Mouse (Mus musculus) kidney, embryonic 16.5 days (tissue): ENCODE results near the gene A730071L15Rik. TPM values are rescaled to one million over a fixed set of nuclear protein-coding genes. Genes with fewer than 3 reads are reported as not detected.

Experiments
- ATAC-seq: fragments of 200-750 bp; cut with Nextera tagmentation; 2 replicates; pipeline ENCODE4 v1.8.0; 2017; ENCODE audit warnings: moderate TSS enrichment; ENCODE audit not compliant: low FRiP score, low TSS enrichment
- H3K27ac ChIP-seq: fragments of 300-500 bp; sonication (generic); 2 replicates; pipeline ENCODE4 v1.5.1; 2014; ENCODE audit warnings: low read length
- H3K27me3 ChIP-seq: fragments of 300-500 bp; sonication (generic); 2 replicates; pipeline ENCODE4 v1.6.1; 2014; ENCODE audit warnings: low read length, control low read depth, mixed read lengths; ENCODE audit not compliant: insufficient read depth
- H3K36me3 ChIP-seq: fragments of 300-500 bp; sonication (generic); 2 replicates; pipeline ENCODE4 v1.6.1; 2014; ENCODE audit warnings: low read length, control low read depth, mixed read lengths; ENCODE audit not compliant: insufficient read depth
- H3K4me1 ChIP-seq: fragments of 300-500 bp; sonication (generic); 2 replicates; pipeline ENCODE4 v1.6.1; 2014; ENCODE audit warnings: low read length, control low read depth, mixed read lengths; ENCODE audit not compliant: insufficient read depth
- H3K4me2 ChIP-seq: fragments of 300-500 bp; sonication (generic); replicated peaks from 2 replicates; pipeline ENCODE4 v1.6.1; 2014; ENCODE audit warnings: low read depth, low read length
- H3K4me3 ChIP-seq: fragments of 300-500 bp; sonication (generic); 2 replicates; pipeline ENCODE4 v1.5.1; 2014; ENCODE audit warnings: mild to moderate bottlenecking, low read length
- H3K9ac ChIP-seq: fragments of 300-500 bp; sonication (generic); replicated peaks from 2 replicates; pipeline ENCODE4 v1.6.1; 2014; ENCODE audit warnings: low read length
- H3K9me3 ChIP-seq: fragments of 300-500 bp; sonication (generic); 2 replicates; pipeline ENCODE4 v1.6.1; 2016; ENCODE audit warnings: low read length, control low read depth
- WGBS: fragments of 180-500 bp; shearing (Covaris S2); extraction: QIAGEN DNeasy Blood & Tissue Kit; methylation state at CpG from one replicate; pipeline ENCODE4 v1.1.7; 2014; 5-methylcytosine and 5-hydroxymethylcytosine counted together
- polyA plus RNA-seq: library from polyadenylated mRNA; unstranded; fragments of >200 nt; fragmentation: Nextera tagmentation; extraction: Ambion mirVana; gene quantifications from 2 replicates; pipeline ENCODE4 v1.2.1, GENCODE M21; 2015

Gene A730071L15Rik
- 0.40 and 0.49 TPM in 2 replicates for polyA plus RNA-seq

- Histone ChIP-seq H3K4me1 (peaks cover 15% of the 10 kb centered on the region), H3K4me2 (peak within 1 kb of the TSS; percentile 66), H3K9me3 (no peaks in the 10 kb centered on the region), H3K36me3 (no peaks in the 10 kb centered on the region), H3K27ac (peak within 1 kb of the TSS; percentile 99), H3K27me3 (no peaks in the 10 kb centered on the region), H3K9ac (peak within 1 kb of the TSS; percentile 89), H3K4me3 (peak within 1 kb of the TSS; percentile 93)
- WGBS = 1% methylated on average over 35 of the region's 35 CpGs
- ATAC-seq = peak; percentile 80
Observed at GRCm38 (mm10) chr11:6199410-6200086, at the start of gene A730071L15Rik. A730071L15Rik (plus strand) TSS chr11:6200029.

GRCm38 (mm10) chr11:6152864-6153263, 47.0 kb upstream of the A730071L15Rik start:
- H3K36me3 ChIP-seq = peaks cover 22% of the 10 kb centered on the region
- no peak overlapping the region for H3K4me3 ChIP-seq
- H3K9ac ChIP-seq = no peak overlapping the region
- WGBS = 83% methylated on average over 4 of the region's 4 CpGs
- H3K27me3 ChIP-seq = no peaks in the 10 kb centered on the region
- H3K9me3 ChIP-seq = no peaks in the 10 kb centered on the region
- no peak overlapping the region for H3K4me2 ChIP-seq
- no peak overlapping the region for H3K27ac ChIP-seq
- ATAC-seq = no peak
- no peaks in the 10 kb centered on the region for H3K4me1 ChIP-seq

- Histone ChIP-seq H3K4me2 (no peak overlapping the region), H3K36me3 (peaks cover 12% of the 10 kb centered on the region), H3K27ac (no peak overlapping the region), H3K9ac (no peak overlapping the region), H3K27me3 (no peaks in the 10 kb centered on the region), H3K9me3 (no peaks in the 10 kb centered on the region), H3K4me1 (no peaks in the 10 kb centered on the region), H3K4me3 (no peak overlapping the region)
- WGBS = 66% methylated on average over 3 of the region's 3 CpGs
- no peak for ATAC-seq
Observed at GRCm38 (mm10) chr11:6154211-6154701, 45.6 kb upstream of the A730071L15Rik start.

GRCm38 (mm10) chr11:6156651-6157050, 43.2 kb upstream of the A730071L15Rik start:
- no peak overlapping the region for H3K4me3 ChIP-seq
- ATAC-seq = no peak
- no peaks in the 10 kb centered on the region for H3K36me3 ChIP-seq
- WGBS = 86% methylated on average over 5 of the region's 5 CpGs
- H3K9me3 ChIP-seq = no peaks in the 10 kb centered on the region
- no peak overlapping the region for H3K27ac ChIP-seq
- no peak overlapping the region for H3K9ac ChIP-seq
- H3K27me3 ChIP-seq = no peaks in the 10 kb centered on the region
- H3K4me1 ChIP-seq = no peaks in the 10 kb centered on the region
- H3K4me2 ChIP-seq = no peak overlapping the region

- H3K4me2 ChIP-seq = no peak overlapping the region
- 88% methylated on average over 5 of the region's 5 CpGs for WGBS
- no peaks in the 10 kb centered on the region for H3K4me1 ChIP-seq
- H3K4me3 ChIP-seq = no peak overlapping the region
- H3K9me3 ChIP-seq = no peaks in the 10 kb centered on the region
- H3K36me3 ChIP-seq = no peaks in the 10 kb centered on the region
- ATAC-seq = no peak
- H3K27ac ChIP-seq = no peak overlapping the region
- H3K27me3 ChIP-seq = no peaks in the 10 kb centered on the region
- H3K9ac ChIP-seq = no peak overlapping the region
Observed at GRCm38 (mm10) chr11:6157119-6157518, 42.7 kb upstream of the A730071L15Rik start.

GRCm38 (mm10) chr11:6158515-6158914, 41.3 kb upstream of the A730071L15Rik start:
- no peaks in the 10 kb centered on the region for H3K9me3 ChIP-seq
- no peak overlapping the region for H3K27ac ChIP-seq
- H3K4me1 ChIP-seq = no peaks in the 10 kb centered on the region
- no peak for ATAC-seq
- 100% methylated on average over 1 of the region's 1 CpGs for WGBS
- no peak overlapping the region for H3K4me2 ChIP-seq
- H3K36me3 ChIP-seq = no peaks in the 10 kb centered on the region
- H3K9ac ChIP-seq = no peak overlapping the region
- no peaks in the 10 kb centered on the region for H3K27me3 ChIP-seq
- H3K4me3 ChIP-seq = no peak overlapping the region

GRCm38 (mm10) chr11:6159704-6160275, 40.0 kb upstream of the A730071L15Rik start:
- no peak overlapping the region for H3K27ac ChIP-seq
- H3K27me3 ChIP-seq = no peaks in the 10 kb centered on the region
- no peaks in the 10 kb centered on the region for H3K4me1 ChIP-seq
- no peaks in the 10 kb centered on the region for H3K36me3 ChIP-seq
- no peak overlapping the region for H3K9ac ChIP-seq
- H3K4me2 ChIP-seq = no peak overlapping the region
- ATAC-seq = no peak
- no peak overlapping the region for H3K4me3 ChIP-seq
- 87% methylated on average over 4 of the region's 4 CpGs for WGBS
- H3K9me3 ChIP-seq = no peaks in the 10 kb centered on the region

GRCm38 (mm10) chr11:6160663-6161271, 39.1 kb upstream of the A730071L15Rik start:
- H3K9ac ChIP-seq = no peak overlapping the region
- no peak for ATAC-seq
- no peaks in the 10 kb centered on the region for H3K36me3 ChIP-seq
- H3K9me3 ChIP-seq = no peaks in the 10 kb centered on the region
- no peaks in the 10 kb centered on the region for H3K27me3 ChIP-seq
- no peak overlapping the region for H3K4me2 ChIP-seq
- H3K4me1 ChIP-seq = no peaks in the 10 kb centered on the region
- no peak overlapping the region for H3K4me3 ChIP-seq
- no peak overlapping the region for H3K27ac ChIP-seq
- 78% methylated on average over 3 of the region's 3 CpGs for whole genome bisulfite sequencing

- no peak for ATAC-seq
Observed at GRCm38 (mm10) chr11:6161549-6161948, 38.3 kb upstream of the A730071L15Rik start.

GRCm38 (mm10) chr11:6163062-6163461, 36.8 kb upstream of the A730071L15Rik start:
- no peak for ATAC-seq
- Histone ChIP-seq H3K4me3 (no peak overlapping the region), H3K9ac (no peak overlapping the region), H3K27me3 (no peaks in the 10 kb centered on the region), H3K4me2 (no peak overlapping the region), H3K4me1 (no peaks in the 10 kb centered on the region), H3K9me3 (no peaks in the 10 kb centered on the region), H3K36me3 (no peaks in the 10 kb centered on the region), H3K27ac (no peak overlapping the region)
- 97% methylated on average over 3 of the region's 3 CpGs for WGBS

More at GRCm38 (mm10) chr11:6161549-6161948, 38.3 kb upstream of the A730071L15Rik start:
- Histone ChIP-seq H3K36me3 (no peaks in the 10 kb centered on the region), H3K4me2 (no peak overlapping the region), H3K27me3 (no peaks in the 10 kb centered on the region), H3K9me3 (no peaks in the 10 kb centered on the region), H3K4me1 (no peaks in the 10 kb centered on the region), H3K4me3 (no peak overlapping the region), H3K9ac (no peak overlapping the region), H3K27ac (no peak overlapping the region)
